Mouse (Mus musculus): ENCODE measurements at regions not wholly inside any gene's neighbourhood (a gene's known extent, or its start where the extent isn't known, plus 50 kb on each side); places are given as distances from the start of the nearest gene placed in this dataset.

DNA sequence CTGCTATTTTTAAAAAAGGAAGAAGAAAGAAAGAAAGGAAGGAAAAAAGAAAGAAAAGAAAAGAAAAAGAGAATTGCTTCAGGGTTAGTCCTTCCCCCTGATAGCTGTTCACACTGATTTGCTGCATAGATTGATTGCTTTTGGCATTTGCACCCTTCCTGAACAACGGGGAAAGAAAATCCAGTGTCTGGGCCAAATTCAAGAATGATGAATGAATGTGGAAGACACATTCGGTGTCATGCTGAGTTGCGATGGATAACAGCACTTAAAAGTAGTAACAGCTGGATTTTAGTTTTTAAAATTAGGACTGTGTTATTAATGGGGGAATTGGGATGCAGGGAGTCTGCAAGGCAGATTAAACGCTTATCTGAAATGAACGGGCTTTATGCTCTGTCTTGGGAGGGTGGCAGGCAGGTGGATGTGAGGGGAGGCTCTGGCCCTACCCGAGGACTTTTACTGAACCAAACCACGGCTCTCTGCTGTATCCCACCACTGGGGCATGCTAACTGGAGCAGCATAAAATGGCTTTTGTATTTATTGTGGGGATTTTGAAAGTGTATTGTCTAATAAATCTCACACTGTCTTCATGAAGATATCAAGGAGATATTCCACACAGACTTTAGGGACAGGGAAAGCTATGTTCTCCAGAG is 114.4 kb downstream of the Lca5 start:
- no peak for DNase-seq

DNA sequence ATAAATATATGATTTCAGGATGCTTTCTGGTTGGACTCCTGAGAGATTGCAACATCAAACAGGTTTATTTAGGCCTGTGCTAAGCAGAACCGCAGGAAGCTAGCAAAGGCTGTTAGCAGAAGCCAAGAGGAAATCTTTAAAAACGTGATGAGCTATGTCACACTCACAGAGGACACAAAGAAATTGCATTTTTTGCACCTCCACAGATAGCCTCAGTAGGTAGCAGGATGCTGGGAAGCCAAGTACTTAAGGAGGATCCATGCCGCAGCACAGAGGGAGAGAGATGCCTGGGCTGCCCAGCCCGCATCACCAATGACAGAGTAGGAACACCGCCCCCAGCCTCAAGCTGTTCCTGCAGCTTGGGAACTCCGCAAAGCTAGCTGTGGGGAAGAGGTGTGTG is 115.0 kb downstream of the Lca5 start:
- peak; percentile 34 to 51 for DNase-seq

DNA sequence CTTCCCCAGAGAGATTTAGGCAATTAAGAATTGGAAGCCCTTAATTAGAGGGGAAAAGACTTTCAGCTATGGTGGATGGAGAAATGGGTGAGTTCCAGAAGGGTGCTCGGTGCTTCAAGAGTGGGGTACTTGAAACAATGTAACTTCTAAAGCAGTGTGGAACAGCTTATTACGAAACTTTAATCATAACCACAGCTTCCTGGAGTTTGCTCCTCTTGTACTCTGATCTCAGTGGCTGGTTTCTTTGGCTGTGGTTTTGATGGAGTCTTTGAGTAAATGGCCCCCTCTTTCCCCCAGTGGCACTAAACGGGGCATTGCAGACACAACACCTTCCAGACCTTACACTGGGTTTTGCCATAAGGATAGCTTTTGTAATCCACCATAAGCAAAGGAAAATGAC is 116.6 kb downstream of the Lca5 start:
- DNase-seq = no peak

DNA sequence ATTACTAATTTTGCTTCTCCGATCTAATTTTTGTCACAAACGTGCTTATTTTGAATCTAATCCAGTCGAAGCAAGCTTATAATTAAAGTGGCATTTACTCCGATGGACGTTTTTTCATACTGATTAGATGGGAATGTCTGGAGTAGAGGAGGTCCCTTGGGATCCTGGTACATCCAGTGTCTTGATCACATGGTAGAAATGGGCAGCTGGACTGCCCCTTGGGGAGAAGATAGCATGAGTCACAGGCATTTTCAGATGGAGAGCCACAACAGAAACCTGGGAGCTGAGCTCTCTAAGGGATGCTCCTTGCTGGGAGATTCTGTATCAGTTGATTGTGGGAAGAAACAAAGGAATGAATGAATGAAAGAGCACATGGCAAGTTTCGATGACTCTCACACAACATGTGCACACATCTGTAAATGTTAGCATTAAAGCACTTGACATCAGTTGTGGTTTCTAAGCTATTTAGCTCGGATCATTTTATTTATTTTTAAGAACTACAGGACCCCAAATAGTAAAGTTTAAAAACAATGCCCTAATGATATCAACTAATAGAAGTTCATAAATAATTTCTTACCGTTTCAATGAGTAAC is 117.8 kb downstream of the Lca5 start:
- DNase-seq = no peak

DNA sequence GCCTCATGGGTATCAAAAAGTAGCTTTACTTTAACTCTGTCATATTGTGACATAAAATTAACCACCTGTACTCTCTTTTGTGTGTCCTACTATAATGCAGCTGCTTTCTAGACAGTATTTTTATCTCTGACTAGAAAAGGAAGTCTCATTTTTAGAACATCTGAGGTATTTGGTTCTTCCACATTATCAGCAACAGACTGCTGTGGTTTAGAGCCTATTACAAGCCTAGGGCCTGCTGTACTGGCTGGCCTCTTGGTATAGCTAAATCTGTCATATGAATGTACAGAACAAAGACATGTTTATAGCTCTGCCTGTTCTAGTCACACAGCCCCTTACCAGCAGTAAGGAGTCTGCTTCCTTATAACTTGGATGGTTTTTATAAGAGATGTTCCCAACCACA is 119.1 kb downstream of the Lca5 start:
- no peak for DNase-seq

DNA sequence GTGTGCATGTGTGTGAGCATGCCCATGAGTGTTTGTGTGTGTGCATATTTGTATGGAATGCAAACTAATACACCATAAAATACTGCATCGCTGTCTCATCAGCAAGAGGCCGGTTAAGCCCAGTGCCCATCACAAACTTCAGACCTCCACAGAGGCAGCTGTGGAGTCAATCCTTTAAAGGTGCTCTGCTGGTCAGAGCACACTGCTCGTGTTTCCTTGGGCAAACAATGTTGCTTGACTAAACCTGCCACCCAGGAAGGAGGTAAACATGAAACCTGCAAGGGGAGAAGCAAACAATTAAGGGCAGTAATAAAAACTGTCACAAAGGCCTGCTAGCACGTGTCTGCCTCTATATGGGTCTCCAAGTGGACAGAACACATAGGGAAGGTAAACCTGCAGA is 120.1 kb downstream of the Lca5 start:
- no peak for DNase-seq

DNA sequence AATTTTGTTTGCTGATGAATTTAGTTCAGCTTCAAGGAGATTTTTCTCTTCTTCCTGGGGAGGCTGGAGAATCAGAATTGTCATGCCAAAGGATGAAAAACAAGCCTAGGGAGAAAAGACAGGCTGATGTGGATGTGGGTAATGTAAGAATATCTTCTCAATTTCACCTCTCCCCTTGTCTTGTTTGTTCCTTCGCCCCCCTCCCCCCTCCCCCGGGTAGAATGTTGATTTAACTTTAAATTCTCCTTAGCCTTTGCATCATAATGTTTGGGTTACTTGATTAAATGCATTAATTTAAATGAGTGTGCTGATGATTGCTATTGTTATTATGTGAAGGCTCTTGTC is 124.1 kb downstream of the Lca5 start:
- no peak for DNase-seq

DNA sequence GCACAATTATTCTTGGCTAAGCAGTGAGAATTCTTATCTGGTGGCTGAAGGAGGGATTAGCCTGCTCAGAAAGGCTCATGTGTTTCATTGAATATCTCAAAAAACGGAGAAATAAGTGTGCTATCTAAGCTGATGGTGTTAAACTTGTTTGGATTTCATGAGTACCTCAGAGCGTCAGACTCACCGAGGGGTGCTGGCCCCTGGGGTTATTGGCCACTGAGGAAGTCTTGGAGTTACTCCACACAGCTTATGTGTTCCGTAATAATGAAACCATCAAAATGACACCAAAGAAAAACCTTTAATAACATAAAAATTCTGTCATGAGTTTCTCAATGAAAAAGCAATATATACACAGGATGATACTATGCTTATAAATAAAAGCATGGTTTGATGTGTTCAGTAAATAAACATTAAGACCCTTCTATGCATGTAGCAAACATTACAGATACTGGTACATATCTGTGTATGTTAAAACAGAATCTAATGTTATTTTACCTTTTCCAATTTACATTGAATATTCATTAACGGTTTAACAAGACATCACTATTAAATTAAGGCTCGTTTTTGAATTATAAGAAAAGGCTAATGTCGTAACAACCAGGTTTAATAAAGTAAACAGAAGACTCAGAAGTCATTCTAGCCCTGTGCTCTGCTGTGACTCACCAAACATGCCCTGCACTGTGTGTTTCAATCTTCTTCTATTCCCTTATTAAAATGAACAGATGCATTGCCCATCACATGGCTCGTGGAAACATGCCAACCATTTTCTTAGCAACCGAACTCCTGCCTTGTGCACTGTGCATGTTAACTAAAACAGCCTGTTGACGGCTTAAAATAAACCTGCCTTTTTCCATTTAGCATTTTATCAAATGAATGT is 124.7 kb downstream of the Lca5 start:
- no peak for DNase-seq

DNA sequence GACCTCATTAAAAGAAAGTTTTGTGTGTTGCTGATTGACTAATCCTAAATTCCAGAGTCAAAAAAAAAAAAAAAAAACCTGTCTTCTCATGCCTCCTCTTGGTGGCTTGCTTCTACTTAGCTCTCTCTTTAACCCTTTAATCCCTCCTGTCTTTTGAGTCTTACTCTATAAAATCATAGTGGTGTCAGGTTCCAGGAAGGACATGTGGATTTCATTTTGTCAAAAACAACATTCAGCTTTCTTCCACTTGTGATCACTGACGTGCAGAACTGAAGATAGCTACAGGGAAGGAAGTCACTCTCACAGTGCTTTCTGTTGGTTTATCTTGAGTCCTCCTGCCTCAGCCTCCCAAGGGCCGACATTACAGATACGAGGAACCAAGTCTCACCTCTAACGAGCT is 132.2 kb downstream of the Lca5 start:
- DNase-seq = no peak

DNA sequence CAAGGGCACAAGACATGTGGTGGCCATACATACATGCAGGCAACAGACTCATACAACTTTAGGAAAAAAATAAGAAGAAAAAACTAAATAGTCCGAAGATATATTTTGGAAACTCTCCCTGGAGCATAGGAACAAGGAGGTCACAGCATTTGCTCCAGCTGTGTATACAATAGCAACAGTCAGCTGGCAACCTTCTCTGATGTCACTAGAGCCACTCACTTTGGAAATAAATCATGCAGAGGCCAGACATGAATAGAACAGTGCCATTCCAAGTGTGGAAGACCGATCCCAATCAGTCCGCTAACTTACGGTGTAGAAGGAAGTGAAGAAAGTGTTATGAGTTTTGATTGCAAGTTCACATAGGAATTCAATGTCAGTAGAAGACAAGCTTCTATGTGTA is 132.8 kb downstream of the Lca5 start:
- peak in 1 of 2 experiments; percentile 26 for DNase-seq

DNA sequence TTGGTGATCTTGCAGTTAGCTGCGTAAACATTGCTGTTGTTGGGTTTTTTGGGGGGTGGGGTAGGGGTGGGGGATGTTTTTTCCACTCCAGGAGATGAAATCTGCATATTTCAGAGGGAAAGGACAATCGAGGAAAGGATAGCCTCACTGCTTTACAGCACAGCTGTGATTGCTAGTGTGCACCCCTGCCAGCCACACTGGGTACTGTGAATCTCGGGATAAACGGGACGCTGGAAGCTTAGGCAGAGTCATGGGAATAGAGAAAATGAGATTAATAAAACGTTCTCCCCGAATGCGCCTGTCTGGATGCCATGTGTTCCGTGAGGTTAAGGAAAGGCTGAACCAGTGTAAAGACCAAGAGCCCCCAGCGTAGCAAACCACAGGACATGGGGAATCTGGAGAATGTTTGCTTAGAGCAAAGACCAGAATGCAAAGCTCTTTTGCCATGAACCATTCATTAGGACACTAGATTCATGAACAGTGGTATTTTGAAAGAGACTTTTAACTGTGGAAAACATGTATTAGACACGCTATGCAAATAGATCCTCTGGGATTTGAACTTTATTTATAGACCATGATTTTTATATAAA is 133.5 kb downstream of the Lca5 start:
- peak in 1 of 2 experiments; percentile 21 for DNase-seq

DNA sequence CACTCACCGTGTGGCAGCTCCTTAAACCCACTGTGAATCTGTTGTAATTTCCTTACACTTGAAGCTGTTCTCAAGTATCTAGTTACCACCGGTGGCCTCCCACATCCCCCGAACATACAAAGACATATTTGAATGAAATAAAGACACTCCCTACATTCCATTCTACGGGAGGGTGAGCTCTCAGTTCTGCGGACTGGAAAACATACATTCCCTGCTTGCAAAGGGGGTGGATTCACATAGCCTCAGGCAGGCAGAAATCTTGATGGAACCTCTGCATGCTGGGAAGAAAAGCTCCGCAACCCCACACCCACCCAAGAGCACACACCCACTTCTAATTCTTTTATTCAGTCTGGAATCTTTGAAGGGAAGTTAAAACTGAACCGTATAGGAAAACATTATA is 136.0 kb downstream of the Lca5 start:
- peak in 1 of 2 experiments; percentile 35 for DNase-seq

DNA sequence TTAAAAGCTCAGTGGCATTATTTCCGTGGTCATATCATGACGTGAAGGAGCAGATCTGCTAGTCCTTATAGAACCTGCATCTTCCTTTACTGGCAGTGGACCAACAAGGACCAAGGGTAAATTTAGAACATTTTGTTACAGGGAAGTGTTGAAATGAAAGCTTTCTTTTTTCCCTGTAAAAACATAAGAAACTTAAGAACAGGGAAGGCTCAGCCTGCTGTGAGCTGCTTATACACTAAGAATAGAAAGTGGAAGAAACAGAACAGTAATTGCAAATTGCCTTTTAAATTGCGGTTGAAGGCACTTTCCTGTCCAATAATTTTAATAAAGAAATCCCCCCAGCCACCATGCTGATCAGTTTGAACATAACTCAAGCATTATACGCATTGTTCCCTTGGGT is 140.4 kb downstream of the Lca5 start:
- DNase-seq = no peak

DNA sequence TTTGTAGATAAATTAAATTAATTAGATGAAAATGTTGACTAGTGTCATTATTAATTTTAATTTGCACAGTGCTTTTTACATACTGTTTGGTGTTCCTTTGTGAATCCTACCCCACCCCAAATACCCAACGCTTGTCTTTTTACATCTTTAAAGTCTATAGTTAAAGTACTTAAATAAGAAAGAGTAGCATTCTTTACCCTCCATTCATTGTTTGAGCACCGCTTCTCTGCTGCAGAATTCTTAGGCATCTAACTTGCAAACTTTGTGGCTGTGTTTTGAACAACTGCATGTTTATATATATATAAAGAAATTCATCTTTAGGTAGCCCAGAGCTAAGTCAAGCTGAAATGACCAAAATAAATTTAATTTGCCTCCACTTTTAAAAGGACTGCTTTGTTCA is 140.9 kb downstream of the Lca5 start:
- no peak for DNase-seq

DNA sequence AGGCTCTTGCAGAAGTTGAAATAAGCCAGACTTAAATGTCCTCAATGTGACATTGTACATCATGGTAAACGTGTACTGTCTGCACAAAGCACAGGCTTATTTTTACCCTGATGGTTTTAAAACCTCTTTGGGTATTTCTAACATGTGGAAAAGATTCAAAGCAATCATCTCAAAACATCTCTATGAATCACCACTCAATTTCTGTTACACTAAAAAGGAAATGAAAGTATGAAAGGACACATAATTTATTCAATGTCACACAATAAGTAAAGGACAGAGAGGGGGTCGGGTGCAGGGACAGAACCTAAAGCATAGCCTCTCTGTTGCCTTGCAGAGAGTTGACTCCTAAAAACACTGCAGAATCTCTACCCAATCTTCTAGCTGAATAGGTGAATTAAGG is 141.3 kb downstream of the Lca5 start:
- no peak for DNase-seq

DNA sequence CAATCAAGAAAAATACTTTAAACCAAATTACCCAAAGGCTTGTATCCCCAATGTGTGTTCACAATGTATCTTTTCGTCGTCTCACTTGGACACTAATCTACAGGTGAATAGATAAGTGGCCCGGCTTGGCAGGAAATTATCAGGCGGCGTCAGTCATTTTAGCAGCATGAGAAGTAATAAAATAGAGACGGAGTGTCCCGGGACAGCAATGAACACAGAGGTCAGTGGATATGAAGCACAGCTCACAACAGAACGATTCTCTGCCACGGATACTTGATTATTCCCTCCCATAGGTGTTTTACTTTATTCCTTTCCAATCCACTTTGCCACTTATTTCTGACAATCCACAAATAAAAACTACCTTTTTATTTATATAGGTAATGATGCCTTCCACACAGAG is 145.5 kb downstream of the Lca5 start:
- DNase-seq = no peak

DNA sequence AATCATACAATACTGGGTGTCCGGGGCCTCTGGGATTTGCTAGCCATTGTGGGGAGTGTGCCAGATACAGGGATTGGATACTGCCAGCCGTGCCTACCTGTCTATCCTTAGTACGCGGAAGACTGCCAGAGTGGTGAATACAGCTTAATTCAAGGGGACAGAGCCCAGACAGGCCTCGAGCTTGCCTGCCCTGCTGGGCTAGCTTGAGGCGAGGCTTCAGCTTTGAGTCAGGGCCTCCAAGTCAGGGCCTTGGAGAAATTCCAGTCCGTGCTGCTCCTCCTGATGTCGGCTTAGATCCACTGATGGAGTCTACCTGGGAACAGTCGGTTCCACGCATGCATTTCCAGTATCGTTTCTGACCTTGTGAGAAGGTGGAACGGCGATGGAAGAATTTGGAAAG is 146.5 kb downstream of the Lca5 start:
- no peak for DNase-seq

DNA sequence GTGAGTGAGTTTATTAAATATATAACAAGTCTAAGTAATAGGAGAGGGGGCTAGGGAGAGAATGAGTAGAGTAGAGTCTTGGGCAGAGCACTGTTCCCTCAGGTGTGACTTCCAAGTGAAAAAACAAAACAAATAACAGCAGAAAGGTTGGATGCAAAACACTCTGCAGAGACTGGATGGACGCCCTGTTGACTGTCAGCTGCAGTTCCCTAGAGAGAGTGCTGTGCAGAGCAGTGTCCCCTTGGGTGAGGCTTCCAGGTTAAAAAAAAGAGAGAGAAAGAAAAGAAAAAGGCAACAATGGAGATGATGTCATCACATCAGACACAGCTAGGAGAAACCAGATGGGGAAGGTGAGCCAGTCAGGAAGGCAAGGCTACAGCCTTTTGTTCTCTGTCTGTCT is 137.6 kb upstream of the Hmgn3 start:
- DNase-seq = no peak

DNA sequence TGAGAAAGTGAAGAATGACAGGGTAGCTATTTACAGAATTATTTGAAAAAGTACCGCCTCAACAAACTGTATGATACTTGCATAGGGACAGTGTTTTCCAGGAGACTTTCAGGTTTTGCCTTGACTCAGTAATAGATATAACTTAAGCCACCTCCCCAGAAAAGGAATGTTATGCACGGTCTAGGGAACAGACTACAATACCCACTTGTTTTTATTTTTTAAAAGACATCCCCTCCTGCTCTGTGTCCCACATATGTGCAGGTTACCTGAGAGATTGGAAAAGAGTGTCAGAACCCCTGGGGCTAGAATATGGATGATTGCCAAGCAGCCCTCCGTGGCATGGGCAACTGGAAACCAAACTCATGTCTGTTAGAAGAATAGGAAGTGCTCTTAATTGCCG is 137.2 kb upstream of the Hmgn3 start:
- DNase-seq = no peak

DNA sequence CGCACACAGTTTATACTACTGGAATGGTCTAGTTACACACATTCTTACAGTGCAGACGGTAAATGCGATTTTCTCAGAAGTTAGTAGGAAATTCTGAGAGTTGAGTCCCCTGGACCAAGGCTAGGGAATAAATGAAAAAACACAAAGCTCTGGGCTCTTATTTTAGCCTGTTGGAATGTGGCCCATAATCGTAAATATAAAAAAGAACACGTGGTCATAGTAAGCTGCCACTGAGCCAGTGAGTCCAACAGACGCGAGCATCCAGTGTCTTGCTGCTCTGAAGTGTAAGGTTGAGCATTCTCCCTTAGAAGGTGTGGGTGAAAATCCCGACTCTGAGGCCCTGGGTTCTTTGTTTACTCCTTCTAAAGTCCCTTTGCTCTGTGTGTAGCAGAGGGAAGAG is 136.8 kb upstream of the Hmgn3 start:
- DNase-seq = no peak

DNA sequence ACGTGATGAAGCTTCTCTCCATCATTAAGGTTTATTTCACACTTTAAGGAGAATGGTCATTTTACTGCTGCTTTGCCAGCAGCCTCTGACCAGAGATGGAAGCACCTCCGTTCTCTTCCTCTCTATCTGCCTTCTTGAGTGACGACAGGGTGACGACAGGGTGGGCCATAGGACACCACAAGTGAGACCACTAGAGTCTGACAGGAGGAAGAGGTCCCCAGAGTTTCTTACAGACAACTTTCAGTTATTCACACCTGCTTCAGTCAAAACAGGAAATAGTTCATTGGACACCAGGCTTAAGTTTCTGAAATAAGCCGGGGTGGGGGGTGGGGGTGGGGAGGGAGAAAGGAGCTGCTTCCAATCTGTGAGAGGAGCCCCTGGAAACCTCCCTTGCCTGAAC is 131.3 kb upstream of the Hmgn3 start:
- DNase-seq = no peak

DNA sequence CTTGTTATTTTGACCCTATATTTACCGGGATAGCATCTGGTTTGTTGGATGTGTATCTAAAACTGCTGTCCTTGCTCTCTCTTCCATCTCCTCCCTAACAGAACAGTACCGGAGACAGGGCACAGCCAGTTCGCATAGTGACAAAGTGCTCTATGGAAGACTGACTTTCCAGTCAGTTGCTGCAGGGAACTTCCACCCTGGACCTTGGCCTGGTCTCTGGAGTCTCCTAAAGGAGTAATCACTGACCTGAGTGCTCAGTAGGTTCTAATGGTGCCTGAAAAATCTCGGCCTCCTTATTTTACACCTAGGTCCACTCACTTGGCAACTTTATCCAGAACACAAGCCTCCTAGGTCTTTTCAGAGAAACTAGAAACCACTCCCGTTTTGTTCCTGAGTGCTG is 130.9 kb upstream of the Hmgn3 start:
- no peak for DNase-seq

DNA sequence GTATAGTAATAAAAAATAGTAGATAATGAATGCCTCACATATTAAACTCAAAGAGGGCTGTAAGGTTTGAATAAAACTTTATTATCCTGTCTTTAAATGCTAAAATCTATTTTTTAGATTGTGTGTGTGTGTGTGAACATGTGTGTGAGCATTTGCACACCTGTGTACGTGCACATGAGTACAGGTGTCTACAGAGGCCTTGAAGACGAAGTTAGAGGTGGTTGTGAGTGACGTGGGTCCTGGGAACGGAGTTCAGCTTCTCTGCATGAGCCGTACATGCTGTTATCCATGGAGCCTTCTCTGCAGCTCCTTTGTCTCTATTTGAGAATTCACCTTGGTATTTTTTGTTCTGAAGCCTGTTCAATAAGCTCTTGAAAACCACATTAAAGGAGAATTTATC is 129.8 kb upstream of the Hmgn3 start:
- DNase-seq = no peak

DNA sequence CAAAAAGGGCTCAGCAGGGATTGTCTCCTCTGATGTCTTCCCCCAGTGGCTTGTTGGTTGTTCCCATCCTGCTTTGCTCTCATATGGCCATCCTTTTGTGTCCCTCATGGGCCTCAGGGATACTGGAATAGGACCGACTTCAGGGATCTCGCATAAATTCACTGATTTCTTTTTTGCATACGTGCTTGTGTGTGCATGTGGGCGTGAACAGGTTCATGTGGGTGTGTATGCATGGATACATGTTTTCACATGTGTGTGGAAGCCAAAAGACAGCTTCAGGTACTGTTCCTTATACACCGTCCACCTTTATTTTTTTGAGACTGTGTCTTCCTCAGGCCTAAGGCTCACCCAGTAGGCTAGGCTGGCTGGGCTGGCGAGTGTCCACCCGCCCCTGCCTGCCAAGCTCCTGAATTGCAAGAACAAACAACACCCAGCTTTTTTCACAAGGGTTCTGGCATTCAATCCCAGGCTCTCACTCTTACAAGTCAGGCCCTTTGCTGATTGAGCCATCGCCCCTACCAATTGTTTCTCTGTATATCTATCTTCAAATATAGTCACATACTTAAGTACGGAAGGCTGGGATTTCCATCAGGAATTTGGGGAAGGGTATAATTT is 127.0 kb upstream of the Hmgn3 start:
- no peak for DNase-seq
